Mouse (Mus musculus) embryonic fibroblast, embryonic 13.5 days (primary cell): ENCODE results near the gene Sync.

Experiments used
- CTCF ChIP-seq: IDR thresholded peaks from 2 replicates; pipeline ENCODE4 v1.5.1; 2011; ENCODE audit warnings: mild to moderate bottlenecking, control low read depth, low read length, moderate library complexity, borderline replicate concordance; ENCODE audit not compliant: insufficient read depth
- POLR2A ChIP-seq: IDR thresholded peaks from 2 replicates; pipeline ENCODE4 v1.6.1; 2011; ENCODE audit warnings: low read depth, mild to moderate bottlenecking, control low read depth, low read length, moderate library complexity

GRCm38 (mm10) chr4:129268698-129269097 is 18.7 kb upstream of the Sync start:
- TF ChIP-seq CTCF = no peak
- TF ChIP-seq POLR2A = no peak
